Mouse (Mus musculus): ENCODE data around the gene Cdk19. TPM values are rescaled to one million over a fixed set of nuclear protein-coding genes. Genes with fewer than 3 reads are reported as not detected.

The Cdk19 gene
- total and polyA plus RNA-seq, 3 experiments: 2.8 to 8.2 TPM; not detected in 1

DNA sequence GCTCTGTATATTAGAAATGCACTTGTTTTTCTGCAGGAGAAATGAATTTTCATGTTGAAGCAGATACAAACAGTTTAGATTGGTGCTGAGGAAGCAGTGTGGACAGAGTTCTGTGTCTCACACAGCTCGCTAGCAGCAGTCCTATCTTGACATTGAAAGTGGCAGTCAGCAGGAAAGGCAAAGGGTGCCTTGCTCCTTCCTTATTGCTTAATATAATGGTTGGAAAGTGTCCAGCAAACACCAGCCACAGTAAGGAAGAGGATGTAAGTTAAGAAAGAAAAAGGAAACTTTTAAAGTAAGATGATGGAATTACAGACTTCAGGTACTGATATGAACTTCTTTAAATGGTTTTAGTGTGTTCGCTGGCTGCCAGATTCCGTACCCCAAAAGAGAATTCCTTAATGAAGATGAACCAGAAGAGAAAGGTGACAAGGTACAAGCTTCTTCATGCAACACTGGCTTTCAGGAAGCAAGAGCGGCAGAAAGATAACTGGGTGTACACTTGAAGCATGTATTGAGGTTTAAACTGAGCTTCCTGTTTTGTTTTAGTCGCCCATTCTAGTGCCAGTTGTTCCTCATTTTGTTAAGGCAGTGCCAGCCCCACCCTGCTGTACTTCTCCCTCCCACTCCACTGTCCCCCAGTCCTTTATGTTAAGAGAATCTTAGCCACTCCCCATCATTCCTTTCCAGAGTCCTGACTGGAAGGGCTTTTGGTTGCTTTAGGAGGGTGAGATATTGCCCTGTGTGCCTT is 137.3 kb downstream of the Cdk19 start:
- DNase-seq (ENCODE audit: low read depth, low spot score): peak; percentile 94
- peaks cover 2 to 14% of the 10 kb centered on the region in 2 experiments; a peak in 3 of 4 replicates for H3K4me1 ChIP-seq (ENCODE audit: control insufficient read depth in 1 of 2, insufficient read depth in 2 of 2, low read length in 2 of 2)

DNA sequence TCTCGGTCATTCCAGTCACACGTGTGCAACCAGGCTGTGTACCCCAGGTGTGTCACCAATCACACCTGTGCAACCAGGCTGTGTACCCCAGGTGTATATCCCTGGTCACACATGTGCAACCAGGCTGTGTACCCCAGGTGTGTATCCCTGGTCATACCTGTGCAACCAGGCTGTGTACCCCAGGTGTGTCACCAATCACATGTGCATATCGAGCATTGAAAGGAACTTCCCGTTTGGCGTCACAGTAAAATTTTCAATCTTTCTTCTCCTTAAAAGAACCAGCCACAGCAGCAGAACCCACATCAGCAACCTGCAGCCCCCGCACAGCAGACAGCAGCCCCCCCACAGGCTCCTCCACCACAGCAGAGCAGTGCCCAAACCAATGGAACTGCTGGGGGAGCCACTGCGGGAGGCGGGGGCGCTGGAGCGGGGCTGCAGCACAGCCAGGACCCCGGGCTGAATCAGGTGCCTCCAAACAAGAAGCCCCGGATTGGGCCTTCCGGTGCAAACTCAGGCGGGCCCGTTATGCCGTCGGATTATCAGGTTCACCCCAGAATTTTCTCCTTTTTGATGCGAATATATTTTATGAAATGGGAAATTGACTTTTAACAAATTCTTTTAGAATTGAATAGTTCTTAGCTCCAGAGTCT is 138.2 kb downstream of the Cdk19 start:
- Histone ChIP-seq H3K4me1 (ENCODE audit: control insufficient read depth in 1 of 2, insufficient read depth in 2 of 2, low read length in 2 of 2) (peaks cover 2 to 14% of the 10 kb centered on the region in 2 experiments; a peak in 3 of 4 replicates), H3K9ac (ENCODE audit: control insufficient read depth, low read depth, low read length, poor library complexity, severe bottlenecking) (0 out of 2 replicates have a peak overlapping the region, but pooled peaks have one; percentile 10), H3K27me3 (ENCODE audit: control insufficient read depth in 1 of 2, insufficient read depth in 2 of 2, low read length in 2 of 2) (no peaks in the 10 kb centered on the region), H3K36me3 (ENCODE audit: control insufficient read depth in 1 of 2, insufficient read depth in 2 of 2, low read length in 2 of 2) (peaks cover 0 to 10% of the 10 kb centered on the region in 2 experiments; a peak in 2 of 4 replicates), H3K79me2 (ENCODE audit: control insufficient read depth, insufficient read depth, low read length, poor library complexity) (no peaks in the 10 kb centered on the region), H3K4me3 (ENCODE audit: control insufficient read depth in 1 of 2, insufficient read depth in 1 of 2, low read depth in 2 of 2, low read length in 2 of 2) (no peak overlapping the region), H3K27ac (ENCODE audit: control insufficient read depth, low read depth, low read length) (peak overlapping the region; percentile 65), H3K9me3 (replicated peaks; ENCODE audit: insufficient read depth, low read length) (no peaks in the 10 kb centered on the region)
- no peak for TF ChIP-seq POLR2AphosphoS2 (IDR thresholded peaks at IDR 0.05; ENCODE audit: low read length)
- TF ChIP-seq NELFE (IDR thresholded peaks at IDR 0.05; ENCODE audit: low read depth, low read length): no peak
- no peak for TF ChIP-seq TAL1 (IDR thresholded peaks at IDR 0.05; ENCODE audit: low read length)
- no peak for TF ChIP-seq NRF1 (IDR thresholded peaks at IDR 0.05; ENCODE audit: insufficient read depth, low read depth, low read length, poor library complexity, severe bottlenecking)
- no peak for TF ChIP-seq EP300 (IDR thresholded peaks at IDR 0.05; ENCODE audit: low read depth in 1 of 2, low read length in 2 of 2)
- DNase-seq (ENCODE audit: low read depth, low spot score): no peak

More for the DNA sequence above, 137.3 kb downstream of the Cdk19 start:
- no peaks in the 10 kb centered on the region for H3K9me3 ChIP-seq (replicated peaks; ENCODE audit: insufficient read depth, low read length)
- peak overlapping the region; percentile 70 for H3K27ac ChIP-seq (ENCODE audit: control insufficient read depth, low read depth, low read length)
- peak; percentile 18; the same call in 1 of the 2 replicates for TF ChIP-seq ZNF384 (IDR thresholded peaks at IDR 0.05; ENCODE audit: low read depth, low read length)
- no peak for TF ChIP-seq ZKSCAN1 (IDR thresholded peaks at IDR 0.05; ENCODE audit: low read depth, low read length)
- peak; percentile 20; the same call in 1 of the 2 replicates for TF ChIP-seq NELFE (IDR thresholded peaks at IDR 0.05; ENCODE audit: low read depth, low read length)
- no peak for TF ChIP-seq SMC3 (IDR thresholded peaks at IDR 0.05; ENCODE audit: low read depth, low read length)
- TF ChIP-seq MYC (IDR thresholded peaks at IDR 0.05; ENCODE audit: low read depth, low read length): peak; percentile 58; the same call in 1 of the 2 replicates
- TF ChIP-seq POLR2AphosphoS5 (IDR thresholded peaks at IDR 0.05; ENCODE audit: borderline replicate concordance, low read depth, low read length): no peak
- no peak for TF ChIP-seq MYB (IDR thresholded peaks at IDR 0.05; ENCODE audit: low read depth, low read length)
- TF ChIP-seq TCF12 (IDR thresholded peaks at IDR 0.05; ENCODE audit: low read depth, low read length): peak; percentile 65
- peak; percentile 80 for TF ChIP-seq SIN3A (IDR thresholded peaks at IDR 0.05; ENCODE audit: low read length)
- peak; percentile 67 to 89; a peak in 3 of 4 replicates for TF ChIP-seq EP300 (IDR thresholded peaks at IDR 0.05; ENCODE audit: low read depth in 1 of 2, low read length in 2 of 2)
- TF ChIP-seq RCOR1 (IDR thresholded peaks at IDR 0.05; ENCODE audit: low read depth, low read length): no peak; the same call in 1 of the 2 replicates
- no peak for TF ChIP-seq HCFC1 (IDR thresholded peaks at IDR 0.05; ENCODE audit: low read depth, low read length)
- 0 out of 4 replicates have a peak, but pooled peaks of 1 of the 2 experiments have one; percentile 30 for TF ChIP-seq POLR2A (IDR thresholded peaks at IDR 0.05; ENCODE audit: control insufficient read depth in 1 of 2, insufficient read depth in 1 of 2, low read depth in 1 of 2, low read length in 2 of 2, poor library complexity in 1 of 2)
- TF ChIP-seq JUND (IDR thresholded peaks at IDR 0.05; ENCODE audit: low read depth, low read length): no peak
- no peak for TF ChIP-seq MEF2A (IDR thresholded peaks at IDR 0.05; ENCODE audit: extremely low read depth, insufficient replicate concordance, low read depth, low read length, poor library complexity, severe bottlenecking)
- peak; percentile 80 for TF ChIP-seq GATA1 (IDR thresholded peaks at IDR 0.05; ENCODE audit: low read depth, low read length)
- TF ChIP-seq TAL1 (IDR thresholded peaks at IDR 0.05; ENCODE audit: low read length): peak; percentile 62
- peak; percentile 50; the same call in 1 of the 2 replicates for TF ChIP-seq TBP (IDR thresholded peaks at IDR 0.05; ENCODE audit: low read depth, low read length)
- peak; percentile 77; the same call in 1 of the 2 replicates for TF ChIP-seq MXI1 (IDR thresholded peaks at IDR 0.05; ENCODE audit: low read depth, low read length)
- TF ChIP-seq ETS1 (IDR thresholded peaks at IDR 0.05; ENCODE audit: low read depth, low read length): peak; percentile 75
- TF ChIP-seq MAX (IDR thresholded peaks at IDR 0.05; ENCODE audit: low read length): peak; percentile 57; the same call in 1 of the 2 replicates
- peak; percentile 57; the same call in 1 of the 2 replicates for TF ChIP-seq ELF1 (IDR thresholded peaks at IDR 0.05; ENCODE audit: low read depth, low read length)
- no peaks in the 10 kb centered on the region for H3K27me3 ChIP-seq (ENCODE audit: control insufficient read depth in 1 of 2, insufficient read depth in 2 of 2, low read length in 2 of 2)
- H3K36me3 ChIP-seq (ENCODE audit: control insufficient read depth in 1 of 2, insufficient read depth in 2 of 2, low read length in 2 of 2): peaks cover 0 to 10% of the 10 kb centered on the region in 2 experiments; a peak in 2 of 4 replicates
- peak overlapping the region; percentile 33 for H3K9ac ChIP-seq (ENCODE audit: control insufficient read depth, low read depth, low read length, poor library complexity, severe bottlenecking)
- peak overlapping the region; percentile 4 to 42 for H3K4me3 ChIP-seq (ENCODE audit: control insufficient read depth in 1 of 2, insufficient read depth in 1 of 2, low read depth in 2 of 2, low read length in 2 of 2)
- no peaks in the 10 kb centered on the region for H3K79me2 ChIP-seq (ENCODE audit: control insufficient read depth, insufficient read depth, low read length, poor library complexity)
